Mouse (Mus musculus) hindbrain, embryonic 14.5 days (tissue): ENCODE measurements at regions not wholly inside any gene's neighbourhood (a gene's known extent, or its start where the extent isn't known, plus 50 kb on each side); places are given as distances from the start of the nearest gene placed in this dataset.
A peak's percentile ranks its signal among the peaks of the same experiment; 100 is the strongest.

Experiments used
- ATAC-seq: fragments of 200-750 bp; cut with Nextera tagmentation; 2 replicates; pipeline ENCODE4 v1.8.0; 2017; ENCODE audit warnings: moderate number of reproducible peaks, mild to moderate bottlenecking, moderate TSS enrichment, moderate library complexity; ENCODE audit not compliant: low FRiP score
- DNase-seq: peaks from one replicate; pipeline ENCODE4 v3.0.0-alpha.2; 2015; ENCODE audit warnings: low spot score
- H3K27ac ChIP-seq: fragments of 300-500 bp; sonication (generic); 2 replicates; pipeline ENCODE4 v1.5.1; 2014; ENCODE audit warnings: mild to moderate bottlenecking, moderate library complexity
- H3K27me3 ChIP-seq: fragments of 300-500 bp; sonication (generic); 2 replicates; pipeline ENCODE4 v1.6.1; 2014; ENCODE audit warnings: mild to moderate bottlenecking, low read length, mixed read lengths; ENCODE audit not compliant: control insufficient read depth, insufficient read depth
- H3K36me3 ChIP-seq: fragments of 300-500 bp; sonication (generic); replicated peaks from 2 replicates; pipeline ENCODE4 v1.6.1; 2014; ENCODE audit not compliant: control insufficient read depth, insufficient read depth
- H3K4me1 ChIP-seq: fragments of 300-500 bp; sonication (generic); replicated peaks from 2 replicates; pipeline ENCODE4 v1.6.1; 2014; ENCODE audit warnings: antibody characterized with exemption, low read length, mixed read lengths; ENCODE audit not compliant: control insufficient read depth, insufficient read depth
- H3K4me2 ChIP-seq: fragments of 300-500 bp; sonication (generic); replicated peaks from 2 replicates; pipeline ENCODE4 v1.6.1; 2014; ENCODE audit warnings: mild to moderate bottlenecking, moderate library complexity
- H3K4me3 ChIP-seq: fragments of 300-500 bp; sonication (generic); replicated peaks from 2 replicates; pipeline ENCODE4 v1.5.1; 2014; ENCODE audit warnings: mild to moderate bottlenecking, low read length
- H3K9ac ChIP-seq: fragments of 300-500 bp; sonication (generic); 2 replicates; pipeline ENCODE4 v1.6.1; 2014
- H3K9me3 ChIP-seq: fragments of 300-500 bp; sonication (generic); 2 replicates; pipeline ENCODE4 v1.6.1; 2016; ENCODE audit warnings: low read length; ENCODE audit not compliant: control insufficient read depth
- WGBS: fragments of 180-500 bp; shearing (Covaris S2); extraction: QIAGEN DNeasy Blood & Tissue Kit; methylation state at CpG from one replicate; pipeline ENCODE4 v1.1.7; 2014; 5-methylcytosine and 5-hydroxymethylcytosine counted together

- Histone ChIP-seq H3K4me2 (no peak overlapping the region), H3K4me1 (no peaks in the 10 kb centered on the region), H3K9ac (no peak overlapping the region), H3K9me3 (no peaks in the 10 kb centered on the region), H3K27ac (no peak overlapping the region), H3K36me3 (no peaks in the 10 kb centered on the region), H3K4me3 (no peak overlapping the region), H3K27me3 (no peaks in the 10 kb centered on the region)
- no peak for ATAC-seq
- WGBS, result 70% methylated on average over 4 of the region's 4 CpGs
- no peak for DNase-seq
These were observed 80.4 kb downstream of the Utp6 start for GRCm38 (mm10) chr11:79881812-79882211.

- Histone ChIP-seq H3K4me1 (no peaks in the 10 kb centered on the region), H3K36me3 (no peaks in the 10 kb centered on the region), H3K27me3 (no peaks in the 10 kb centered on the region), H3K4me2 (no peak overlapping the region), H3K9ac (no peak overlapping the region), H3K27ac (no peak overlapping the region), H3K4me3 (no peak overlapping the region), H3K9me3 (no peaks in the 10 kb centered on the region)
- DNase-seq (no peak), ATAC-seq (no peak)
- WGBS, result 81% methylated on average over 7 of the region's 7 CpGs
These were observed 84.1 kb downstream of the Utp6 start for GRCm38 (mm10) chr11:79878091-79878490.

- H3K4me3 ChIP-seq, result no peak overlapping the region
- no peak overlapping the region for H3K27ac ChIP-seq
- no peaks in the 10 kb centered on the region for H3K27me3 ChIP-seq
- DNase-seq, result no peak
- no peak overlapping the region for H3K4me2 ChIP-seq
- no peak overlapping the region for H3K9ac ChIP-seq
- no peaks in the 10 kb centered on the region for H3K36me3 ChIP-seq
- no peaks in the 10 kb centered on the region for H3K9me3 ChIP-seq
- 44% methylated on average over 3 of the region's 3 CpGs for WGBS
- H3K4me1 ChIP-seq, result no peaks in the 10 kb centered on the region
- no peak for ATAC-seq
These were observed 84.9 kb downstream of the Utp6 start for GRCm38 (mm10) chr11:79877184-79877745.

GRCm38 (mm10) chr11:79871783-79872628 is 90.2 kb downstream of the Utp6 start:
- WGBS, result 90% methylated on average over 10 of the region's 10 CpGs
- ATAC-seq, result no peak
- no peak overlapping the region for H3K9ac ChIP-seq

GRCm38 (mm10) chr11:79870189-79870588 is 92.0 kb downstream of the Utp6 start:
- ATAC-seq (no peak), DNase-seq (peak; percentile 45)
- Histone ChIP-seq H3K9me3 (no peaks in the 10 kb centered on the region), H3K4me3 (no peak overlapping the region), H3K27ac (no peak overlapping the region), H3K4me2 (no peak overlapping the region), H3K36me3 (no peaks in the 10 kb centered on the region), H3K27me3 (no peaks in the 10 kb centered on the region), H3K9ac (no peak overlapping the region), H3K4me1 (no peaks in the 10 kb centered on the region)
- 66% methylated on average over 5 of the region's 5 CpGs for WGBS

More at GRCm38 (mm10) chr11:79871783-79872628, 90.2 kb downstream of the Utp6 start:
- H3K4me3 ChIP-seq, result no peak overlapping the region
- no peak for DNase-seq
- no peaks in the 10 kb centered on the region for H3K27me3 ChIP-seq
- H3K27ac ChIP-seq, result no peak overlapping the region
- H3K4me1 ChIP-seq, result no peaks in the 10 kb centered on the region
- no peak overlapping the region for H3K4me2 ChIP-seq
- no peaks in the 10 kb centered on the region for H3K9me3 ChIP-seq
- H3K36me3 ChIP-seq, result no peaks in the 10 kb centered on the region

GRCm38 (mm10) chr11:79869009-79869408 is 93.2 kb downstream of the Utp6 start:
- 67% methylated on average over 5 of the region's 5 CpGs for WGBS
- no peak for DNase-seq

GRCm38 (mm10) chr11:79864836-79865235 is 97.4 kb downstream of the Utp6 start:
- Histone ChIP-seq H3K4me1 (no peaks in the 10 kb centered on the region), H3K9me3 (no peaks in the 10 kb centered on the region), H3K36me3 (no peaks in the 10 kb centered on the region), H3K27ac (no peak overlapping the region), H3K9ac (no peak overlapping the region), H3K4me2 (no peak overlapping the region), H3K27me3 (no peaks in the 10 kb centered on the region), H3K4me3 (no peak overlapping the region)
- ATAC-seq (no peak), DNase-seq (no peak)
- 63% methylated on average over 5 of the region's 5 CpGs for WGBS

More at GRCm38 (mm10) chr11:79869009-79869408, 93.2 kb downstream of the Utp6 start:
- Histone ChIP-seq H3K27me3 (no peaks in the 10 kb centered on the region), H3K9ac (no peak overlapping the region), H3K27ac (no peak overlapping the region), H3K4me3 (no peak overlapping the region), H3K4me1 (no peaks in the 10 kb centered on the region), H3K9me3 (no peaks in the 10 kb centered on the region), H3K36me3 (no peaks in the 10 kb centered on the region), H3K4me2 (no peak overlapping the region)
- no peak for ATAC-seq

GRCm38 (mm10) chr11:79863487-79864175 is 98.6 kb downstream of the Utp6 start:
- Histone ChIP-seq H3K27me3 (no peaks in the 10 kb centered on the region), H3K36me3 (no peaks in the 10 kb centered on the region), H3K4me2 (no peak overlapping the region), H3K9ac (no peak overlapping the region), H3K27ac (no peak overlapping the region), H3K4me1 (no peaks in the 10 kb centered on the region), H3K9me3 (no peaks in the 10 kb centered on the region), H3K4me3 (no peak overlapping the region)
- WGBS, result 91% methylated on average over 14 of the region's 14 CpGs
- DNase-seq (no peak), ATAC-seq (no peak)

- H3K9ac ChIP-seq, result no peak overlapping the region
- WGBS, result 31% methylated on average over 12 of the region's 12 CpGs
- no peaks in the 10 kb centered on the region for H3K9me3 ChIP-seq
- ATAC-seq (no peak), DNase-seq (no peak)
- H3K4me3 ChIP-seq, result no peak overlapping the region
- no peaks in the 10 kb centered on the region for H3K27me3 ChIP-seq
- no peaks in the 10 kb centered on the region for H3K36me3 ChIP-seq
- no peak overlapping the region for H3K4me2 ChIP-seq
- no peaks in the 10 kb centered on the region for H3K4me1 ChIP-seq
- no peak overlapping the region for H3K27ac ChIP-seq
These were observed 101.6 kb downstream of the Utp6 start for GRCm38 (mm10) chr11:79860611-79861067.
